Mouse (Mus musculus) midbrain, embryonic 10.5 days (tissue): Measurements from ENCODE around the gene Mcpt1. TPM values are rescaled to one million over a fixed set of nuclear protein-coding genes. Genes with fewer than 3 reads are reported as not detected.

ENCODE experiments used
- polyA plus RNA-seq: library from polyadenylated mRNA; unstranded; fragments of >200 nt; fragmentation: Nextera tagmentation; extraction: Ambion mirVana; gene quantifications from 2 replicates; pipeline ENCODE4 v1.2.1, GENCODE M21; 2016

The Mcpt1 gene
- polyA plus RNA-seq, 1 experiment from 2014 or later: not detected

Other genes with a start within 250 kb of the Mcpt1 start
- gene Adcy4, start 233.9 kb upstream of the Mcpt1 start, polyA plus RNA-seq: 5.4 and 6.5 TPM in 2 replicates
- gene Ripk3, start 229.1 kb upstream of the Mcpt1 start, polyA plus RNA-seq: 6.9 and 7.1 TPM in 2 replicates
- 22.0 and 24.6 TPM in 2 replicates for gene Nfatc4, start 194.8 kb upstream of the Mcpt1 start, polyA plus RNA-seq
- 22.3 and 25.1 TPM in 2 replicates for gene Nynrin, start 164.0 kb upstream of the Mcpt1 start, polyA plus RNA-seq
- 0.14 and 0.16 TPM in 2 replicates for gene Cbln3, start 133.6 kb upstream of the Mcpt1 start, polyA plus RNA-seq
- gene Khnyn, start 133.0 kb upstream of the Mcpt1 start, polyA plus RNA-seq: 23.2 and 24.7 TPM in 2 replicates
- gene Sdr39u1, start 117.7 kb upstream of the Mcpt1 start, polyA plus RNA-seq: 27.5 and 31.5 TPM in 2 replicates
- not detected in 2 replicates for gene Cma1, start 73.3 kb upstream of the Mcpt1 start, polyA plus RNA-seq
- gene Cma2, start 67.0 kb upstream of the Mcpt1 start, polyA plus RNA-seq: not detected in 2 replicates
- gene Mcpt9, start 12.5 kb downstream of the Mcpt1 start, polyA plus RNA-seq: not detected in 2 replicates
- not detected in 2 replicates for gene Mcpt2, start 24.1 kb downstream of the Mcpt1 start, polyA plus RNA-seq
- not detected in 2 replicates for gene Mcpt4, start 44.3 kb downstream of the Mcpt1 start, polyA plus RNA-seq
- gene Mcpt8, start 67.3 kb downstream of the Mcpt1 start, polyA plus RNA-seq: not detected in 2 replicates
- not detected in 2 replicates for gene Ctsg, start 84.6 kb downstream of the Mcpt1 start, polyA plus RNA-seq
- not detected in 2 replicates for gene Gzme, start 102.7 kb downstream of the Mcpt1 start, polyA plus RNA-seq
- not detected in 2 replicates for gene Gzmd, start 114.6 kb downstream of the Mcpt1 start, polyA plus RNA-seq
- not detected in 2 replicates for gene Gzmg, start 141.6 kb downstream of the Mcpt1 start, polyA plus RNA-seq
- not detected in 2 replicates for gene Gzmn, start 156.6 kb downstream of the Mcpt1 start, polyA plus RNA-seq
- not detected in 2 replicates for gene Gzmf, start 193.4 kb downstream of the Mcpt1 start, polyA plus RNA-seq
- gene Gzmc, start 216.7 kb downstream of the Mcpt1 start, polyA plus RNA-seq: not detected in 2 replicates
- not detected in 2 replicates for gene Gzmb, start 244.3 kb downstream of the Mcpt1 start, polyA plus RNA-seq